Mouse (Mus musculus): ENCODE data around the gene Dmac2.
"Not testable (repeated sequence)": the region's sequence is repeated elsewhere in the genome, so short reads cannot be mapped to it uniquely, and the experiment has no call there.

Dmac2 gene

GRCm38 (mm10) chr7:25618865-25619721 lies at the start of gene Dmac2:
Gene Dmac2, plus strand, starts transcription at chr7:25619414.
- peak; percentile 96 to 97 for DNase-seq

GRCm38 (mm10) chr7:25573806-25574205 lies 45.4 kb upstream of the Dmac2 start:
- not testable (repeated sequence) for DNase-seq

GRCm38 (mm10) chr7:25575105-25575504 lies 44.1 kb upstream of the Dmac2 start:
- no peak for DNase-seq

- no peak for DNase-seq
Observed at GRCm38 (mm10) chr7:25575870-25576269, 43.3 kb upstream of the Dmac2 start.

- DNase-seq = not testable (repeated sequence)
Observed at GRCm38 (mm10) chr7:25576308-25576707, 42.9 kb upstream of the Dmac2 start.

GRCm38 (mm10) chr7:25576793-25577437 lies 42.3 kb upstream of the Dmac2 start:
- not testable (repeated sequence) for DNase-seq

- DNase-seq = no peak
Observed at GRCm38 (mm10) chr7:25579441-25579840, 39.8 kb upstream of the Dmac2 start.

GRCm38 (mm10) chr7:25582301-25582810 lies 36.9 kb upstream of the Dmac2 start:
- DNase-seq = no peak

GRCm38 (mm10) chr7:25584651-25585050 lies 34.6 kb upstream of the Dmac2 start:
- DNase-seq = no peak

GRCm38 (mm10) chr7:25585351-25586204 lies 33.6 kb upstream of the Dmac2 start:
- DNase-seq = no peak

- no peak for DNase-seq
Observed at GRCm38 (mm10) chr7:25591226-25591625, 28.0 kb upstream of the Dmac2 start.

- no peak for DNase-seq
Observed at GRCm38 (mm10) chr7:25593859-25594258, 25.4 kb upstream of the Dmac2 start.

- peak; percentile 83 to 90 for DNase-seq
Observed at GRCm38 (mm10) chr7:25599663-25600062, 19.6 kb upstream of the Dmac2 start.

GRCm38 (mm10) chr7:25600666-25601065 lies 18.5 kb upstream of the Dmac2 start:
- DNase-seq = no peak

- no peak for DNase-seq
Observed at GRCm38 (mm10) chr7:25601346-25601745, 17.9 kb upstream of the Dmac2 start.

GRCm38 (mm10) chr7:25606625-25607063 lies 12.6 kb upstream of the Dmac2 start:
- no peak for DNase-seq

- DNase-seq = no peak
Observed at GRCm38 (mm10) chr7:25607196-25607595, 12.0 kb upstream of the Dmac2 start.

GRCm38 (mm10) chr7:25610056-25610455 lies 9.2 kb upstream of the Dmac2 start:
- DNase-seq = no peak

GRCm38 (mm10) chr7:25611501-25611900 lies 7.7 kb upstream of the Dmac2 start:
- no peak for DNase-seq

GRCm38 (mm10) chr7:25614086-25614485 lies 5.1 kb upstream of the Dmac2 start:
- DNase-seq = no peak

GRCm38 (mm10) chr7:25614831-25615705 lies 4.1 kb upstream of the Dmac2 start:
- no peak for DNase-seq

GRCm38 (mm10) chr7:25615706-25616011 lies 3.6 kb upstream of the Dmac2 start, which contains the start of gene Erich4:
Gene Erich4, minus strand, starts transcription at chr7:25615892.
- no peak for DNase-seq

Measured in cerebellum, postnatal 10 days (tissue).